Mouse (Mus musculus) spleen, adult 2 months (tissue): ENCODE measurements at regions not wholly inside any gene's neighbourhood (a gene's known extent, or its start where the extent isn't known, plus 50 kb on each side); places are given as distances from the start of the nearest gene placed in this dataset.

Source experiments
- DNase-seq, 2 experiments: peaks; one replicate each; pipeline versions ENCODE4 v3.0.0 to v3.0.0-alpha.2; 2012 to 2021; ENCODE audit warnings: low spot score in 2 of 2, low read depth in 1 of 2
- H3K27ac ChIP-seq: fragments of 200-500 bp; 2 replicates; pipeline ENCODE4 v1.5.1; 2012; ENCODE audit warnings: low read length, inconsistent platforms; ENCODE audit not compliant: insufficient read depth
- H3K27me3 ChIP-seq: fragments of 200-500 bp; 2 replicates; pipeline ENCODE4 v1.6.1; 2012; ENCODE audit warnings: mild to moderate bottlenecking, moderate library complexity, low read length, inconsistent platforms; ENCODE audit not compliant: control insufficient read depth, insufficient read depth
- H3K36me3 ChIP-seq: fragments of 200-500 bp; 2 replicates; pipeline ENCODE4 v1.6.1; 2012; ENCODE audit warnings: mild to moderate bottlenecking, low read length, inconsistent platforms; ENCODE audit not compliant: control insufficient read depth, insufficient read depth
- H3K4me1 ChIP-seq: fragments of 200-500 bp; 2 replicates; pipeline ENCODE4 v1.6.1; 2011; ENCODE audit warnings: inconsistent platforms; ENCODE audit not compliant: control insufficient read depth, insufficient read depth, insufficient read length
- H3K4me3 ChIP-seq: fragments of 200-500 bp; 2 replicates; pipeline ENCODE4 v1.5.1; 2011; ENCODE audit warnings: mild to moderate bottlenecking, inconsistent platforms; ENCODE audit not compliant: insufficient read depth, insufficient read length; ENCODE audit errors: extremely low read depth
- CTCF ChIP-seq: fragments of 200-500 bp; IDR thresholded peaks from 2 replicates; pipeline ENCODE4 v1.5.1; 2011; ENCODE audit warnings: mild to moderate bottlenecking, inconsistent platforms; ENCODE audit not compliant: insufficient read depth, insufficient read length, insufficient replicate concordance; ENCODE audit errors: extremely low read depth
- POLR2A ChIP-seq: fragments of 200-500 bp; IDR thresholded peaks from 2 replicates; pipeline ENCODE4 v1.6.1; 2011; ENCODE audit warnings: low read depth, low read length, inconsistent platforms
- WGBS: fragments of 180-500 bp; shearing (Covaris S2); methylation state at CpG from one replicate; pipeline ENCODE4 v1.1.7; 2018; 5-methylcytosine and 5-hydroxymethylcytosine counted together

DNA sequence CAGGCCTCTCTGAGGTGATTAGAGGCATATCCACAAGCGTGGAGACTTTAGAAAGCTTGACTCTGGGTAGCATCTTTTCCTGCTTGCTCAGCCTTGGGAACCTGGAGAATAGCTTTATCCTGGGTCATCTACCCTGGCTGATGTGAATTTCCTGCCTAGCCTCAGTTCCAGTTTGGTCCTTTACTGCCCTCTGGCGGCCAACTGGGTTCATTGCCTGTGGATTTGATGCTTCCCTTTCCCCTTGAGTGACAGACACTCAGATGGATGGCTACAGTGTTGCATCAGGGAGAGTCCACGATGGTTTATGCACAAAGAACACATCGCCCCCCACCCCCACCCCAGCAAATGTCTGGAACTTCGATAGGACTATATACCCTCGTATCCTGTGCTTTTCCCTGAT, 364.1 kb upstream of the Trpc7 start:
- no peak overlapping the region for H3K4me3 ChIP-seq
- H3K27me3 ChIP-seq = no peaks in the 10 kb centered on the region
- no peak overlapping the region for H3K27ac ChIP-seq
- peak in 1 of 2 experiments; percentile 13 for DNase-seq
- H3K36me3 ChIP-seq = no peaks in the 10 kb centered on the region
- peak; percentile 30; the same call in 1 of the 2 replicates for TF ChIP-seq CTCF
- TF ChIP-seq POLR2A = no peak
- no peaks in the 10 kb centered on the region for H3K4me1 ChIP-seq
- WGBS = 16% methylated on average over 6 of the region's 6 CpGs

DNA sequence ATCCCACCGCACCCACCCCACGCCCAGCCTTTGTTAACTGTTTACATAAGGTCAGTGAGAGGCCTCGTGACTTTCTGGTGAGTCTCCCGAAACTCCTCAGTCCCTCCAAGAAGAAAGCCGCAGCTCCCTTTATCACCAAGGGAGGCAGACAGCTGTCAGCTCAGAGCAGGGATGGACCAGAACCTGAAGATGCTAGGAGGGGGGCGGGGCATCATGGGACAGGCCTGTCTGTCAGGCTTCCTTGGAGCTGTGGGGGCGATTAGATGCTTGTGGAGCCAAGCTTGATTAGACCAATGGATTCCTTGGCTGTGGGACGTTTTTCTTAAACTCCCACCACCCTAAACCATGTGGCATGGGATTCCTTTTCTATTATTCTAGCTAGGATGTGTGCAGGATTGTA, 363.7 kb upstream of the Trpc7 start:
- H3K27me3 ChIP-seq = no peaks in the 10 kb centered on the region
- DNase-seq = no peak
- TF ChIP-seq POLR2A (no peak), CTCF (no peak)
- no peak overlapping the region for H3K4me3 ChIP-seq
- 77% methylated on average over 8 of the region's 8 CpGs for WGBS
- no peaks in the 10 kb centered on the region for H3K36me3 ChIP-seq
- no peaks in the 10 kb centered on the region for H3K4me1 ChIP-seq
- no peak overlapping the region for H3K27ac ChIP-seq

DNA sequence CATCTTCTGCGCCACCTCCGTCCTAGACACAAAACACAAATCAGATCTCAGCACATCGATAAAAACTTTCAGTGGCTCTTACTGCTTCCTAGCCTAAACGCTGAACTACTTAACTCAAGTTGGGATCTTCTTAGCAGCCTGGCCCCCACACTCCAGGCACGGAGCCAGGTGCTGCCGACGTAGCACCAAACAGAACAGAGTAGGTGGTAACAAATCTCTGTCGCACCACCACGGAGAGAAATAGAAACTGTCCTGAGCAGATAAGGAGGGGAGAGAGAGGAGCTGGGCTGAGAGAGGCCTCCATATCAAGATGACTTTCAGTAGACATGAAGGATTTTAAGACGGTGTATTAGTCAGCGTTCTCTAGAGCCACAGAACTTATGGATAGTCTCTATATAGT, 360.1 kb upstream of the Trpc7 start:
- Histone ChIP-seq H3K36me3 (no peaks in the 10 kb centered on the region), H3K27me3 (no peaks in the 10 kb centered on the region), H3K27ac (no peak overlapping the region), H3K4me1 (no peaks in the 10 kb centered on the region), H3K4me3 (no peak overlapping the region)
- no peak for TF ChIP-seq CTCF
- DNase-seq = no peak
- WGBS = 91% methylated on average over 11 of the region's 11 CpGs

DNA sequence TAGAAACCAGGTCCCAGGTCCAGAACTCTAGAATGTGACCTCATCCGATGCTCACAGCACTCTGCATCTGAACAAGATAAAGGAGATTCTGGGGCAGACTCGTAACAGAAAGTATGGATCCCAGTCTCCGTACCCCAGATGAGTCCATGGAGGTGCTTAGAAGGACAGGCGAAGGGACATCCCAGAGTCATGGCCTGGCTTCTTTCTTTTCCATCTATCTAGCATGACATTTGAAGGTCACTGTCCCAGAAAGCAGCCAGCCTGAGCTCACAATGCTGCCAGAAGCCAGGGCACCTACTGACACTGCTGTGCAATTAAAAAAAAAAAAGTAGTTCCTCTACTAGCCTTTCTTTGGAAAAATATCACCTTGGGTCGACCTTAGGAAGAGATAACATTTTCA, 354.1 kb upstream of the Trpc7 start:
- no peak overlapping the region for H3K4me3 ChIP-seq
- no peaks in the 10 kb centered on the region for H3K4me1 ChIP-seq
- DNase-seq = no peak
- WGBS = 79% methylated on average over 5 of the region's 5 CpGs
- no peak overlapping the region for H3K27ac ChIP-seq
- no peaks in the 10 kb centered on the region for H3K36me3 ChIP-seq
- no peaks in the 10 kb centered on the region for H3K27me3 ChIP-seq
- TF ChIP-seq CTCF (no peak), POLR2A (no peak)

DNA sequence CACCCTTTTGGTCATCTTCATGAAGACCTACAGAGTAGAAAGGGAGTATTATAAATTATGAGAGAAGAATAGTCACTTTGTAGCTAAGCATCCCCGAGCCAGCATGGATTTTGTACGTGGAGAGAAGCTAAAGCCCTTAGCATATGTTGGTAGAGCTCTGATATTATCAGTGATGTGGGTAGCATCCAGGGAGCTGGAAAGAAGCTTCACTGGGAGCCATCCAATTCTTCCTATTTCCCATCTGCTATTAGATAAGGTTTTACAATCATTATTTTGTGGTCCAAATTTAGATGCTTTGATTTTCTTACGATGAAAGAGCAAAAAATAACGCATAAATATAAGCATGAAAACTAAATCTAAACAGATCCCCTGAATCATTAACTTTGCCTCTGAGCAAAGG, 353.6 kb upstream of the Trpc7 start:
- H3K36me3 ChIP-seq = no peaks in the 10 kb centered on the region
- no peaks in the 10 kb centered on the region for H3K27me3 ChIP-seq
- no peak overlapping the region for H3K27ac ChIP-seq
- WGBS = 86% methylated on average over 4 of the region's 4 CpGs
- no peak for TF ChIP-seq POLR2A
- no peak for TF ChIP-seq CTCF
- no peaks in the 10 kb centered on the region for H3K4me1 ChIP-seq
- no peak overlapping the region for H3K4me3 ChIP-seq
- no peak for DNase-seq

DNA sequence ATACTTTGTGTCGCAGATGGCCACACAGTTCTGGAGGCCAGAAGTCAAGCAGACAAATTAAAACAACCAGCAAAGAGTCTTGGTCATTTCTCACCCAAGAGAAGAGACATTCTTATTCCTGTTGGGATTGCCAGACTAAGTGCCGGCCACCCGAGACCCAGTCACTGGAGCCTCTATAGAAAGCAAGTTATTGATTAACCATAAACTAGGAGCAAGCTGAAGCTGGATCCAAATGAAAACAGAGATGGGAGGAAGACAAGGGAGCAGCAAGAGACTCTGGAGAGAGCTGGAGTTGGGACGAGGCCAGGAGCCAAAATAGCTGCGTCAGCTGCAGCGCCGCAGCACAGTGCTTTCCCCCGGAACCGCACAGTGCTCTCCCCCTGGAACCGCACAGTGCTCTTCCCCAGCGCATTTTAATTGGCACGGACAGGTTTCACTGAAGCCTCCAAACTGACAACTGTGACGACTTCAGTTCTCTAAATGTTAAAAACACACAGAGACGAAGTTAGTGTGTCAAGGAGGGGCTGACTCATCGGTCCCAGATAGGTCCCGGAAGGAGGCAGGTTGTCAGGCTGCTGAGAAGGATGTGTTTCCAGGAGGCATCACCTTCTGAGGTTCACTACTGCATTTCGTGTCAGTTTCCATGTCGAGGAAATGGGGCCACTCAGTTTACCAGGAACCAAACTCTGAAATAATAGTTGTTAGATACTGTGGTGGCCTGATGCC, 350.6 kb upstream of the Trpc7 start:
- no peaks in the 10 kb centered on the region for H3K4me1 ChIP-seq
- H3K4me3 ChIP-seq = no peak overlapping the region
- H3K27ac ChIP-seq = no peak overlapping the region
- TF ChIP-seq CTCF (no peak), POLR2A (no peak)
- no peak for DNase-seq
- WGBS = 83% methylated on average over 18 of the region's 18 CpGs
- H3K36me3 ChIP-seq = no peaks in the 10 kb centered on the region
- H3K27me3 ChIP-seq = no peaks in the 10 kb centered on the region

DNA sequence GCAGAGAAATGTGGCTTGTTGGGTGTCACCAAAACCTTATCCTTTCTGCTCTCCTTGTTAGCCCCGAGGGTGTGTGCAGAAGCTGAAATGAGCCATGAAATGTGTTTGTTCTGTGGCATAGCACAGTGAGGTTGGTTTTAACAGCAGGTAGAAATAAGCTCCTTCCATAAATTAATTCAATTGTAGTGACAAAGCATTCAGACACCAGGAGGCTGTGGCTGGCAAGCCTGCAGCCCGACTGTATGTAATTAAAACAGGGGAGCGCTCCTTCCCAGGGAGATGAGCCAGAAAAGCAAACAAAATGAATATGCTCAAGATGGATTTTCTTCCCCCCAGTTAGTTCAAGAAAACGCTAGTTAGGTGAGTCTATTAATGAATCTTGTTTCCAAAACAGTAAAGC, 341.1 kb upstream of the Trpc7 start:
- no peak overlapping the region for H3K4me3 ChIP-seq
- H3K27ac ChIP-seq = no peak overlapping the region
- no peak for DNase-seq
- TF ChIP-seq POLR2A (no peak), CTCF (no peak)
- H3K36me3 ChIP-seq = no peaks in the 10 kb centered on the region
- no peaks in the 10 kb centered on the region for H3K4me1 ChIP-seq
- H3K27me3 ChIP-seq = no peaks in the 10 kb centered on the region
- WGBS = 72% methylated on average over 4 of the region's 4 CpGs
